Mouse (Mus musculus) midbrain, embryonic 10.5 days (tissue): ENCODE results near the gene Lrp2. TPM values are rescaled to one million over a fixed set of nuclear protein-coding genes. Genes with fewer than 3 reads are reported as not detected.
"Not testable (repeated sequence)": the region's sequence is repeated elsewhere in the genome, so short reads cannot be mapped to it uniquely, and the experiment has no call there.

Source experiments
- DNase-seq: peaks from one replicate; pipeline ENCODE4 v3.0.0-alpha.2; 2017; ENCODE audit warnings: low spot score
- H3K27ac ChIP-seq: fragments of 300-500 bp; sonication (generic); replicated peaks from 2 replicates; pipeline ENCODE4 v1.5.1; 2016; ENCODE audit warnings: mild to moderate bottlenecking
- H3K27me3 ChIP-seq: fragments of 300-500 bp; sonication (generic); 2 replicates; pipeline ENCODE4 v1.6.1; 2016; ENCODE audit warnings: low read depth, mild to moderate bottlenecking; ENCODE audit not compliant: poor library complexity, severe bottlenecking
- H3K36me3 ChIP-seq: fragments of 300-500 bp; sonication (generic); 2 replicates; pipeline ENCODE4 v1.6.1; 2016; ENCODE audit warnings: mild to moderate bottlenecking, moderate library complexity
- H3K4me1 ChIP-seq: fragments of 300-500 bp; sonication (generic); 2 replicates; pipeline ENCODE4 v1.6.1; 2016
- H3K4me3 ChIP-seq: fragments of 300-500 bp; sonication (generic); 2 replicates; pipeline ENCODE4 v1.5.1; 2016; ENCODE audit warnings: mild to moderate bottlenecking, moderate library complexity
- H3K9me3 ChIP-seq: fragments of 300-500 bp; sonication (generic); replicated peaks from 2 replicates; pipeline ENCODE4 v1.6.1; 2016; ENCODE audit warnings: mild to moderate bottlenecking
- whole genome bisulfite sequencing: fragments of 180-500 bp; shearing (Covaris S2); methylation state at CpG from one replicate; pipeline ENCODE4 v1.1.7; 2016; 5-methylcytosine and 5-hydroxymethylcytosine counted together
- polyA plus RNA-seq: library from polyadenylated mRNA; unstranded; fragments of >200 nt; fragmentation: Nextera tagmentation; extraction: Ambion mirVana; gene quantifications from 2 replicates; pipeline ENCODE4 v1.2.1, GENCODE M21; 2016

The Lrp2 gene
- polyA plus RNA-seq, 1 experiment from 2014 or later, result 3.4 TPM

DNA sequence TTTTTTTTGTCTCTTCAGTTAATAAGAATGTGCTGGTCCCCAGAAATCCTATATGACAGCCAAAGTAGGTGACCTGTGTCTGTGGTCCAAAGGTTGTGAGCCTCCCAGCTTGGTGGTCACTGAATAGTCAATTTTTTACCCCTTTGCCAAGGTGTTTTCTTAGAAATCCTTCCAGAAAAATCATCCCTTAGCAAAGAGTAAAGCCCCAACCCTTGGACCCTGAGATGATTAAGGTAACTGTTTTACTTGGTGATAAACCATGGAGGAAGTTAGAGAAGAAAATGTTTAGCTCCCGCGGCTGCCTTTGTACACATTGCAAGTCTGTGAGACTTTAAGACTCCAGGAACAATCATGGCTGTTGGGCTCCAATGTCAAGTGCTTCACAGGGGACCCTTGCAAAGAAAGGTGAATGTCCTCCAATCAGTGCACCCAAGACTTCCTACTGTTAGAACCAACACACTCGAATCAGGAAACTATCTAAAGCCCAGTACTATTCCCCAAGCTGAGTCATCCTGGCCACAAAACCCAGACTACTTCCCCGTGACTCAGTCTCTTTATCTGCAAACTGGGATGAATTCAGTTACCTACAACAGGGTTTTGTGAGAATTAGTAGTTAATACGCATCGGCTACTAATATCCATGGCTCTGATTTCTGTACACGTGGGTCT lies 18.0 kb upstream of the Lrp2 start:
- no peak for DNase-seq
- Histone ChIP-seq H3K9me3 (no peaks in the 10 kb centered on the region), H3K4me1 (no peaks in the 10 kb centered on the region), H3K4me3 (no peak overlapping the region), H3K27ac (no peak overlapping the region), H3K36me3 (no peaks in the 10 kb centered on the region), H3K27me3 (no peaks in the 10 kb centered on the region)
- 94% methylated on average over 7 of the region's 7 CpGs for WGBS

GRCm38 (mm10) chr2:69593168-69593567 lies 7.3 kb upstream of the Lrp2 start:
- no peak for DNase-seq
- Histone ChIP-seq H3K4me1 (peaks cover 7% of the 10 kb centered on the region), H3K36me3 (no peaks in the 10 kb centered on the region), H3K4me3 (no peak overlapping the region), H3K27me3 (peaks cover 11% of the 10 kb centered on the region), H3K9me3 (no peaks in the 10 kb centered on the region), H3K27ac (no peak overlapping the region)
- 88% methylated on average over 2 of the region's 2 CpGs for WGBS

DNA sequence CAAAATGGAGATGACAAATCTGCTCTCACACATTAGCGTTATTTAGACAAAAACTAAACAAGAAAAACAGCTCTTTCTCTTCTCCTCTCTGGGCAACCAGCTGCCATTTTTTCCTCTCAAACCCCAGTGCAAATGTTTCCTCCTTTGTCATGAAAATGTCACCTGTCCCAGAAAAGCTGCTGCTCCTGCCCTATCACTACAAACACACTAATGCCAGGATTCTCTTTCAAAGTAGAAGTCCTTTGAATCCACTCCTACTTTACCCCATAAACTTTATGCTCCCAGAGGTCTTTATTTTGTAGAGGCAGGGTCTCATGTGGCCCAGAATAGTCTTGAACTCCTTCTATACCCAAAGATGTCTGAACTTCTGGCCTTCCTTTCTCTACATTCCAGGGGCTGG lies 6.7 kb upstream of the Lrp2 start:
- no peak overlapping the region for H3K27ac ChIP-seq
- H3K9me3 ChIP-seq, result no peaks in the 10 kb centered on the region
- no peak for DNase-seq
- H3K4me1 ChIP-seq, result peaks cover 13% of the 10 kb centered on the region
- no peak overlapping the region for H3K4me3 ChIP-seq
- no peaks in the 10 kb centered on the region for H3K36me3 ChIP-seq
- H3K27me3 ChIP-seq, result peaks cover 17% of the 10 kb centered on the region
- 31% methylated on average over 1 of the region's 1 CpGs for WGBS

- no peak overlapping the region for H3K4me3 ChIP-seq
- WGBS, result 65% methylated on average over 7 of the region's 7 CpGs
Observed at GRCm38 (mm10) chr2:69591966-69592505, 6.2 kb upstream of the Lrp2 start.

GRCm38 (mm10) chr2:69590548-69590947 lies 4.7 kb upstream of the Lrp2 start:
- Histone ChIP-seq H3K4me1 (peaks cover 33% of the 10 kb centered on the region), H3K4me3 (no peak overlapping the region), H3K27ac (no peak overlapping the region), H3K27me3 (peaks cover 37% of the 10 kb centered on the region), H3K36me3 (no peaks in the 10 kb centered on the region), H3K9me3 (no peaks in the 10 kb centered on the region)
- WGBS, result 84% methylated on average over 1 of the region's 1 CpGs
- no peak for DNase-seq

More at GRCm38 (mm10) chr2:69591966-69592505, 6.2 kb upstream of the Lrp2 start:
- Histone ChIP-seq H3K27me3 (peaks cover 22% of the 10 kb centered on the region), H3K36me3 (no peaks in the 10 kb centered on the region), H3K4me1 (peaks cover 18% of the 10 kb centered on the region), H3K27ac (no peak overlapping the region), H3K9me3 (no peaks in the 10 kb centered on the region)
- no peak for DNase-seq

- DNase-seq, result peak; percentile 73
- 0% methylated on average over 16 of the region's 23 CpGs for WGBS
- peak overlapping the region; percentile 74 for H3K27ac ChIP-seq
Observed at GRCm38 (mm10) chr2:69587896-69588295, 2.0 kb upstream of the Lrp2 start.

DNA sequence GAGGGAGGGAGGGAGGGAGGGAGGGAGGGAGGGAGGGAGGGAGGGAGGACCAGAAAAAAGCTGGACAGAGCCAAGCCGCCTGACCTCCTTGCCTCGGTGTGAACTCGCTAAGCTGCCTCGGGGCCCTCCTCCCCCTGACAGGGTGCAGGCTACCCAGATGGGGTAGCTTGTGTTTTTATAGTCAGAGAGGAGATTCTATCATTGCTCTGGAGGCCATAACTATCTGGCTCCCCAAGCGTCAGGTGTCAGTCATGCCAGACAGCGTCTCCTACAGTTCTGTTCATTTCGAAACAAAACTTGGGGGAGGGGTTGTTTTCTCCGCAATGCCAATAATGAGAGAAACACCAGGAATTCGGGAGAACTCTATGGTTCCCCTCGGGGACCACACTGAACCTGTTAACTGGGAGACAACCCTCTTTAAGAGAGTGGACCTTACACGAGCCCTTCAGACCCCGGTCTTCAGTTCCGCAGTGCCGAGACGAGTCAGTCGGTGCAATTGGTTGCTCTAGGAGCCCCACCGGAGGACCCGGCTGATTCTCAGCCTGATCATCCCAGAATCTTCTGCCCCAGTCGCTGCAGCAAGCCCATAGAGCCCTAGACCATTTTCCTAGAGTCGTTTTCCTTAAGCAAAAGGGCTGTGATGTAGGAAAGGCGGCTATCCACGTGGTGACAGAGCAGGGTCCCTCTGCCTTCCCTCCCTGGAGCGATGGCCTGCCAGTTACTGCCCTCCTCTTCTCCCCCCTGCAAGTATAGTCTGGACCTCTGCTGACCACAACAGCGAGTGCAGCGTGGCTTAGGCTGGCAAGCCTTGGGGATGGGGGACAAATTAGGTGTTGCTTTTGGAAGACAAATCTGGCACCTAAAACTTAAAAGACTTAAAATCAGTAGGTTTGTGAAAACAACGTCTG lies 1.2 kb upstream of the Lrp2 start:
- Histone ChIP-seq H3K4me3 (peak overlapping the region; percentile 89), H3K36me3 (no peaks in the 10 kb centered on the region), H3K27me3 (peaks cover 71% of the 10 kb centered on the region), H3K27ac (peak overlapping the region; percentile 74), H3K4me1 (peaks cover 53% of the 10 kb centered on the region), H3K9me3 (no peaks in the 10 kb centered on the region)
- DNase-seq, result peak; percentile 54
- WGBS, result under 1% methylated on average over 26 of the region's 26 CpGs

More at GRCm38 (mm10) chr2:69587896-69588295, 2.0 kb upstream of the Lrp2 start:
- H3K36me3 ChIP-seq, result no peaks in the 10 kb centered on the region
- peak overlapping the region; percentile 89 for H3K4me3 ChIP-seq
- H3K4me1 ChIP-seq, result peaks cover 53% of the 10 kb centered on the region
- no peaks in the 10 kb centered on the region for H3K9me3 ChIP-seq
- peaks cover 63% of the 10 kb centered on the region for H3K27me3 ChIP-seq

DNA sequence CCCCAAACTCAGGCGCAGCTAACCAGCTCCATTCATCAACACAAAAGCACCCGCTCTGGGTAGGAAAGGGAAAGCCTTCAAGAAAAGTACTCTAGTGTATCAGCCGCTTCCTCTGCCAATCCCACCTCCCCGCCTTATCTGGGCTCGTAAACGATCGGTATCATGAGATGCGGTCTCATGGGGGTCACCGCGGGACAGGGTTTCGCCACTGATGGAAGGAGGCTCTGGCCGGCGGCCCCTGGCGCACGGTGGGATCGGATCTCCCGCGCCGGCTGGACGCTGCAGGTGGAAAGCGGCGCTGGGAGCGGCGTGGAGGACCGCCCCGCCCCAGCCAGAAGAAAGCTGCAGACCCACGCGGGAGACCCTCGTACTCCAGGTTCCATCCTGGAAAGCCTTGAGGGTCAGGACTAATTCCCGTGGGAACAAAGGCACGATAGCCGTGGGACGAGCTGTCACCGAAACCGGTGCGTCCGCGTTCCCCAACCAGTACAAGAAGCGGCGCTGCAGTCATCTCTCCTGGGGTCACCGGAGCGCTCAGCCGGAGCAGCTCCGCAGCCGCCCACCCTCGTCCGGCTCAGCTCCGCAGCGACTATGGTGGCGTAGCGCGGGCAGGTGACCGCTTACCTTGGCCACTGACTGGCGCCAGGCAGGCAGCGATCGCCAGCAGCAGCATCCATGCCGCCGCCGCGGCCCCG lies 527 bp downstream of the Lrp2 start:
- Histone ChIP-seq H3K27ac (peak overlapping the region; percentile 90), H3K27me3 (peaks cover 88% of the 10 kb centered on the region), H3K36me3 (no peaks in the 10 kb centered on the region), H3K4me1 (peaks cover 53% of the 10 kb centered on the region), H3K9me3 (no peaks in the 10 kb centered on the region), H3K4me3 (peak overlapping the region; percentile 89)
- DNase-seq, result peak; percentile 75
- under 1% methylated on average over 61 of the region's 61 CpGs for WGBS

GRCm38 (mm10) chr2:69584117-69584933 lies 1.5 kb downstream of the Lrp2 start:
- Histone ChIP-seq H3K36me3 (no peaks in the 10 kb centered on the region), H3K9me3 (no peaks in the 10 kb centered on the region), H3K4me1 (peaks cover 53% of the 10 kb centered on the region), H3K4me3 (peak overlapping the region; percentile 89), H3K27ac (peak overlapping the region; percentile 90), H3K27me3 (peaks cover 91% of the 10 kb centered on the region)
- peak; percentile 77 for DNase-seq
- WGBS, result 3% methylated on average over 20 of the region's 20 CpGs

- peaks cover 44% of the 10 kb centered on the region for H3K4me1 ChIP-seq
- no peaks in the 10 kb centered on the region for H3K9me3 ChIP-seq
- no peaks in the 10 kb centered on the region for H3K36me3 ChIP-seq
- H3K4me3 ChIP-seq, result no peak overlapping the region
- WGBS, result 36% methylated on average over 7 of the region's 7 CpGs
- no peak overlapping the region for H3K27ac ChIP-seq
- no peak for DNase-seq
- H3K27me3 ChIP-seq, result peaks cover 77% of the 10 kb centered on the region
Observed at GRCm38 (mm10) chr2:69582861-69583260, 3.0 kb downstream of the Lrp2 start.

DNA sequence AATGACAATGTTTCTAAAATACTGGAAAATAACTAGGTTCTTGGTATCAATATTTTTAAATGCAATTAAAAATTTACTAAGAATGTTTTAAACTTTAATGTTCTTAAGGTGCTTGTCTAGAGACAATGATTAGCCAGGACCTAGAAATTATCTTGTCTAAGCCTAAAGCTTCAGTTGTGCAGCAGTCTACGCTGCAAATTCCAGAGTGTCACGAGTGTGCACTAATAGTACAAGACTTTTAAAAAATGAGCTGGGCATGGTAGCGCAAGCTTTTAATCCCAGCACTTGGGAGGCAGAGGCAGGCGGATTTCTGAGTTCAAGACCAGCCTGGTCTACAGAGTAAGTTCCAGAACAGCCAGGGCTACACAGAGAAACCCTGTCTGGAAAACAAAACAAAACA lies 3.8 kb downstream of the Lrp2 start:
- not testable (repeated sequence) for H3K27ac ChIP-seq, H3K4me3 ChIP-seq, DNase-seq, H3K9me3 ChIP-seq, H3K36me3 ChIP-seq
- Histone ChIP-seq H3K27me3 (peaks cover 69% of the 10 kb centered on the region), H3K4me1 (peaks cover 42% of the 10 kb centered on the region)
- WGBS, result 93% methylated on average over 4 of the region's 4 CpGs

DNA sequence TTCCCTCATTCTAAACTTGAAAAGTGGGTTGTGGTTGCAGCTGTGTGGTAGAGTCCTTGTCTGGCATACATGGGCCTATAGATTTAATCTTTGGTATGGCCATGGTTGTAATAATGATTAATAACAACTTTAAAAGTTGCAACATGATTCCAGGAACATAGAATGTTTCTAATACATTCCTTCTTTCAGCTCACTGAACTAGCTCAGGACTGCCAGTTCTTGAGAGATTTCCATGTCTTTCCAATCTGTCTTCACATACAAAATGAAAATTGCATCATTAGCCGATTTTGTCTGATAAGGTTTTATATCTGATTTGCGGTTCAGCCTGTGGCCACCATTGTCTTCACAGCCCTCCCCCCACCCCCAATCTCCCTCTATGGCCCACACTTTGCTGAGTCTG lies 5.8 kb downstream of the Lrp2 start:
- 91% methylated on average over 2 of the region's 2 CpGs for WGBS
- DNase-seq, result no peak
- Histone ChIP-seq H3K4me3 (no peak overlapping the region), H3K9me3 (no peaks in the 10 kb centered on the region), H3K27me3 (peaks cover 49% of the 10 kb centered on the region), H3K4me1 (peaks cover 40% of the 10 kb centered on the region), H3K36me3 (no peaks in the 10 kb centered on the region), H3K27ac (no peak overlapping the region)
